Mouse (Mus musculus): ENCODE results near the gene Cyp2c29.
"Not testable (repeated sequence)": the region's sequence is repeated elsewhere in the genome, so short reads cannot be mapped to it uniquely, and the experiment has no call there.

Gene Cyp2c29

GRCm38 (mm10) chr19:39269105-39269504, at the start of gene Cyp2c29:
TSS of gene Cyp2c29 (plus strand) at chr19:39269405.
- DNase-seq: not testable (repeated sequence)

GRCm38 (mm10) chr19:39267036-39267435, 2.2 kb upstream of the Cyp2c29 start:
- not testable (repeated sequence) for DNase-seq

GRCm38 (mm10) chr19:39282801-39283200, 13.6 kb downstream of the Cyp2c29 start:
- DNase-seq: no peak

- DNase-seq: no peak
Observed at GRCm38 (mm10) chr19:39285637-39286036, 16.4 kb downstream of the Cyp2c29 start.

GRCm38 (mm10) chr19:39286825-39287224, 17.6 kb downstream of the Cyp2c29 start:
- no peak for DNase-seq

- DNase-seq: no peak
Observed at GRCm38 (mm10) chr19:39288978-39289377, 19.8 kb downstream of the Cyp2c29 start.

Measured in liver (tissue).